Mouse (Mus musculus): Measurements from ENCODE around the gene Fcgrt. TPM values are rescaled to one million over a fixed set of nuclear protein-coding genes. Genes with fewer than 3 reads are reported as not detected.

The Fcgrt gene
- total and polyA plus RNA-seq, 3 experiments: 84.8 to 186 (median 154) TPM

GRCm38 (mm10) chr7:45082401-45083299, 21.0 kb downstream of the Fcgrt start:
- DNase-seq: no peak

GRCm38 (mm10) chr7:45081016-45081415, 22.6 kb downstream of the Fcgrt start:
- no peak for DNase-seq

- peak; percentile 90 for DNase-seq
These were observed 23.8 kb downstream of the Fcgrt start for GRCm38 (mm10) chr7:45079856-45080255.

- DNase-seq: peak; percentile 85
These were observed 25.1 kb downstream of the Fcgrt start for GRCm38 (mm10) chr7:45078513-45078912.

- no peak for DNase-seq
These were observed 25.8 kb downstream of the Fcgrt start for GRCm38 (mm10) chr7:45077829-45078228.

GRCm38 (mm10) chr7:45077322-45077721, 26.3 kb downstream of the Fcgrt start:
- no peak for DNase-seq

GRCm38 (mm10) chr7:45076501-45076900, 27.1 kb downstream of the Fcgrt start:
- no peak for DNase-seq

GRCm38 (mm10) chr7:45075405-45075804, 28.2 kb downstream of the Fcgrt start:
- DNase-seq: peak; percentile 82

GRCm38 (mm10) chr7:45073949-45074348, 29.7 kb downstream of the Fcgrt start:
- no peak for DNase-seq

- no peak for DNase-seq
These were observed 30.4 kb downstream of the Fcgrt start for GRCm38 (mm10) chr7:45073171-45073707.

- peak; percentile 71 for DNase-seq
These were observed 31.4 kb downstream of the Fcgrt start for GRCm38 (mm10) chr7:45072230-45072629.

GRCm38 (mm10) chr7:45069671-45070070, 34.0 kb downstream of the Fcgrt start:
- no peak for DNase-seq

GRCm38 (mm10) chr7:45068000-45068318, 35.7 kb downstream of the Fcgrt start:
- peak; percentile 63 for DNase-seq

- DNase-seq: no peak
These were observed 36.3 kb downstream of the Fcgrt start for GRCm38 (mm10) chr7:45067190-45067999.

- DNase-seq: peak; percentile 96
These were observed 41.3 kb downstream of the Fcgrt start, which contains the start of the genes Nosip and Prrg2 for GRCm38 (mm10) chr7:45062239-45062835. TSS of gene Nosip (plus strand) at chr7:45062429. TSS of gene Prrg2 (minus strand) at chr7:45062677.

GRCm38 (mm10) chr7:45061532-45062075, 42.0 kb downstream of the Fcgrt start:
- no peak for DNase-seq

- DNase-seq: no peak
These were observed 43.0 kb downstream of the Fcgrt start for GRCm38 (mm10) chr7:45060632-45061122.

- no peak for DNase-seq
These were observed 44.8 kb downstream of the Fcgrt start for GRCm38 (mm10) chr7:45058607-45059571.

- peak; percentile 38 for DNase-seq
These were observed 46.7 kb downstream of the Fcgrt start for GRCm38 (mm10) chr7:45056972-45057348.

GRCm38 (mm10) chr7:45056329-45056971, 47.2 kb downstream of the Fcgrt start:
- DNase-seq: no peak
